Mouse (Mus musculus): Measurements from ENCODE around the gene Slc7a3. TPM values are rescaled to one million over a fixed set of nuclear protein-coding genes. Genes with fewer than 3 reads are reported as not detected.

The Slc7a3 gene
- polyA plus RNA-seq, 1 experiment from 2014 or later = 1.4 TPM

Other genes with a start within 250 kb of the Slc7a3 start
- gene Tex11, start 26.4 kb downstream of the Slc7a3 start, polyA plus RNA-seq (2016; fragmentation: Nextera tagmentation; extraction: Ambion mirVana) = 0.15 and 0.31 TPM in 2 replicates
- 56.4 and 56.9 TPM in 2 replicates for gene Snx12, start 136.5 kb upstream of the Slc7a3 start, polyA plus RNA-seq (2016; fragmentation: Nextera tagmentation; extraction: Ambion mirVana)
- 2.4 and 2.6 TPM in 2 replicates for gene Foxo4, start 168.5 kb upstream of the Slc7a3 start, polyA plus RNA-seq (2016; fragmentation: Nextera tagmentation; extraction: Ambion mirVana)
- not detected in 2 replicates for gene Gm614, start 178.0 kb upstream of the Slc7a3 start, polyA plus RNA-seq (2016; fragmentation: Nextera tagmentation; extraction: Ambion mirVana)
- 12.5 and 13.2 TPM in 2 replicates for gene Il2rg, start 182.2 kb upstream of the Slc7a3 start, polyA plus RNA-seq (2016; fragmentation: Nextera tagmentation; extraction: Ambion mirVana)
- not detected in 2 replicates for gene Gm20489, start 183.0 kb upstream of the Slc7a3 start, polyA plus RNA-seq (2016; fragmentation: Nextera tagmentation; extraction: Ambion mirVana)
- gene Med12, start 188.0 kb upstream of the Slc7a3 start, polyA plus RNA-seq (2016; fragmentation: Nextera tagmentation; extraction: Ambion mirVana) = 29.4 and 29.7 TPM in 2 replicates
- gene Nlgn3, start 213.1 kb upstream of the Slc7a3 start, polyA plus RNA-seq (2016; fragmentation: Nextera tagmentation; extraction: Ambion mirVana) = 2.2 and 2.4 TPM in 2 replicates

All from heart, embryonic 10.5 days (tissue).